Mouse (Mus musculus) small intestine, adult 2 months (tissue): Measurements from ENCODE around the gene Fam111a. TPM values are rescaled to one million over a fixed set of nuclear protein-coding genes. Genes with fewer than 3 reads are reported as not detected.

Experiments
- H3K27ac ChIP-seq: fragments of 200-500 bp; 2 replicates; pipeline ENCODE4 v1.5.1; 2012; ENCODE audit warnings: low read depth, low read length, control low read depth, inconsistent platforms; ENCODE audit not compliant: insufficient read depth
- H3K27me3 ChIP-seq: fragments of 200-500 bp; 2 replicates; pipeline ENCODE4 v1.6.1; 2012; ENCODE audit warnings: mild to moderate bottlenecking, moderate library complexity, low read length, inconsistent platforms; ENCODE audit not compliant: control insufficient read depth, insufficient read depth
- H3K36me3 ChIP-seq: fragments of 200-500 bp; 2 replicates; pipeline ENCODE4 v1.6.1; 2012; ENCODE audit warnings: mild to moderate bottlenecking, low read length, control low read depth, inconsistent platforms; ENCODE audit not compliant: control insufficient read depth, insufficient read depth
- H3K4me1 ChIP-seq: fragments of 200-500 bp; 2 replicates; pipeline ENCODE4 v1.6.1; 2012; ENCODE audit warnings: low read length, inconsistent platforms, mixed read lengths; ENCODE audit not compliant: control insufficient read depth, insufficient read depth, insufficient read length
- H3K4me3 ChIP-seq: fragments of 200-500 bp; 2 replicates; pipeline ENCODE4 v1.5.1; 2012; ENCODE audit warnings: low read depth, mild to moderate bottlenecking, control low read depth, inconsistent platforms, low read length, moderate library complexity
- CTCF ChIP-seq: fragments of 200-500 bp; IDR thresholded peaks from 2 replicates; pipeline ENCODE4 v1.5.1; 2012; ENCODE audit warnings: low read depth, mild to moderate bottlenecking, control low read depth, inconsistent platforms, low read length, moderate library complexity, mixed read lengths; ENCODE audit not compliant: insufficient replicate concordance, insufficient read length; ENCODE audit errors: extremely low read depth
- POLR2A ChIP-seq: fragments of 200-500 bp; IDR thresholded peaks from 2 replicates; pipeline ENCODE4 v1.6.1; 2012; ENCODE audit warnings: low read depth, mild to moderate bottlenecking, control low read depth, inconsistent platforms, low read length, moderate library complexity
- WGBS: fragments of 180-500 bp; shearing (Covaris S2); methylation state at CpG from one replicate; pipeline ENCODE4 v1.1.7; 2018; 5-methylcytosine and 5-hydroxymethylcytosine counted together
- polyA plus RNA-seq: library from polyadenylated mRNA; depleted of rRNA; stranded (reverse); fragments of >200 nt; gene quantifications from 2 replicates; pipeline ENCODE4 v1.2.3, GENCODE M21; 2012; rRNA removed

Gene Fam111a
- polyA plus RNA-seq, 1 experiment, result 0.33 TPM

DNA sequence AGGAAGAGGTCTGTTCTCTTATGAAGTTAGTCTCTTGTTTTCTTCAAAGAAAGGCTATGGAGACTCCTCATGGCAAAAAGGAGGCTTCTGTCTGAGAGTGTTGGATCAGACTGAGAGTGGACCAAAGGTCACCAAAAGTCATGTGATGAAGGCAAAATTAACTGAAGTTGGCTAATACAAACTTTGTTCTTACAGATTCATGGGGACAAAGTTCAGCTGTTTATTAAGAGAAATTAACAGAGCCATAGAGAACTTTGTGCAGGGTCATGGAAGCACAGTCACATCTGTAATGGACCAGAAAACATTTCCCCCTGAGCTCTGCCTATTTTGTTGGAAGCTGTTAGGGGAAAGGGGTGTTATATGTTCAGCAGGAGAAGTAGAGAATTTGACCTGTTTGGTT is 62.8 kb downstream of the Fam111a start:
- H3K27ac ChIP-seq, result no peak overlapping the region

DNA sequence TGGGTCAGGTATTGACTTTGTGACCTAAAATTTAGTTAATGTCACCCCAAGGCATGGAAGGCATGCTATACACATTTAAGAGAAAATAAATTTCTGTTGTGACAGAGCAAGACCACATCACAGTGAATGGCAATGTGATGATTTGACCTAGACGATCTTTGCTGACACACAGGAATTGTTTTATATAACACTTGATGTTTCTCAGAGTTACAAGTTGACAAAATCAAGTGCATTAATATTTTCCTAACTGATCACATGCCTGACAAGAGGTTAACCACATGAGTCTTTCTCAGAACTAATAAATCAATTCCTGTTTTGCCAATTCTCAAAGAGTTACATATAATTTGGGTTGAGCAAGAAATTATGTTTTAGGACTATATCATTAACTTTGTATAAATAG is 68.1 kb downstream of the Fam111a start:
- no peak overlapping the region for H3K4me3 ChIP-seq
- no peaks in the 10 kb centered on the region for H3K36me3 ChIP-seq
- no peaks in the 10 kb centered on the region for H3K4me1 ChIP-seq
- H3K27ac ChIP-seq, result no peak overlapping the region
- WGBS, result 53% methylated on average over 1 of the region's 1 CpGs
- TF ChIP-seq POLR2A, result no peak
- TF ChIP-seq CTCF, result no peak
- no peaks in the 10 kb centered on the region for H3K27me3 ChIP-seq

More for the DNA sequence above, 62.8 kb downstream of the Fam111a start:
- H3K4me3 ChIP-seq, result no peak overlapping the region
- no peaks in the 10 kb centered on the region for H3K27me3 ChIP-seq
- H3K4me1 ChIP-seq, result no peaks in the 10 kb centered on the region
- no peaks in the 10 kb centered on the region for H3K36me3 ChIP-seq
- TF ChIP-seq POLR2A (no peak), CTCF (no peak)

DNA sequence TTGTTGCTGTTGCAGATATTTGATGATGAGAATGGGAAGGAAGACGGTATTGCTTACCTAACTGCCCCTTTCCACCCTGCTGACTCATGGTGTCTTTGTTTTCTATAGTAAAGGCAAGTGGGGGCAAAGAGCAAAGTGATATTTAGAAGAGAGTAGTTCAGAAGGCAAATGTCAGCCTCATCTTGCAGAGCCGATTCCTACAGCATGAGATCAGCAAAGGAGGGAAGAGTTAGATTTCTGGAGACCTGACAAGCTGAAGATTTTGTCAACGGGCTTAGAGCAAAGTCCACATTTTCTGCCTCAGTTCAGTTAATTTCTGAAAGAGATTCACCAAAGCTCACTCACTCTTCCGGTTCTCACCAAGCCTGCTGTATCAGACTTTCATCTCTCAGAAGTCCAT is 87.6 kb downstream of the Fam111a start, which contains the start of gene Glyat:
Gene Glyat, plus strand, starts transcription at position 133 of the 400 bp plus-strand sequence.
- H3K4me1 ChIP-seq, result no peaks in the 10 kb centered on the region
- H3K4me3 ChIP-seq, result no peak within 1 kb of the TSS
- no peak within 1 kb of the TSS for H3K27ac ChIP-seq
- TF ChIP-seq POLR2A, result no peak
- TF ChIP-seq CTCF, result no peak
- WGBS, result 24% methylated on average over 4 of the region's 4 CpGs
- no peaks in the 10 kb centered on the region for H3K36me3 ChIP-seq
- no peaks in the 10 kb centered on the region for H3K27me3 ChIP-seq

DNA sequence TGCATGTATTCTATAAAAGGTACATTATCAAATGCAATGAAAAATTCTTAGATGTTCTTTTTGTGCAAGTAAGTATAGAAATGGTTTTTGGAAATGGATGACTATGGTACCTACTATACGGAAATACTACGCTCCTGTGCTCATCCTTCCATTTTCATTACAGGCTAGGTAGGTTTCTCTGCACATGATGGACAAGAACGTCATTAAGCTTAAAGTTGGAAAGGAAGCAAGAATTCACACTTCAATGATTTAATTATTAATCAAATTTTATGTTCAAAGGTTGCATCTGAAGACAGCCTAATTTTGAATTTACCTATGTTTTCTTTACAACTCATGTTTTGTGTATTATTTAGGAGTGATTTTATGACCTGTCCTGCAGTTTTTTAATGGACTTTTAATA is 88.7 kb downstream of the Fam111a start:
- no peak for TF ChIP-seq POLR2A
- no peaks in the 10 kb centered on the region for H3K4me1 ChIP-seq
- no peak overlapping the region for H3K4me3 ChIP-seq
- no peaks in the 10 kb centered on the region for H3K36me3 ChIP-seq
- 74% methylated on average over 3 of the region's 3 CpGs for WGBS
- H3K27me3 ChIP-seq, result no peaks in the 10 kb centered on the region
- H3K27ac ChIP-seq, result no peak overlapping the region

DNA sequence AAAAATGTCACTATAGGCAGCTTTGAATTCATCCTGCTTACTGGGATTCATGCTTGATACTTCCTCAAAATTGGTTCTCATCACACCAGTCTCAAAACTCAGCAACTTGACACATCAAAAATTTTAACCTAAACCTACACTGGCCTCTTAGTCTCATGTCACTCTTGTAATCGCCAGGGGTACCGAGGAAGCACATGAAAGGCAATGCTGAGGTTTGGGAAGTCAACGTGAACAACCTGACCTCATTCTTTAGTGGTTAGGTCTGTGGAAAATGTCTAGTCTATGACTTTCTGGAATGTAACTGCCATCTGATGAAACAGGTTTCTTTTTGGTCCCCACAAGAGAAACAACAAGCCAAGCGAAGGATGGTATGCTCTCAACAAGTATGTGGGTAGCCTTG is 89.4 kb downstream of the Fam111a start:
- H3K36me3 ChIP-seq, result no peaks in the 10 kb centered on the region
- H3K4me3 ChIP-seq, result no peak overlapping the region
- TF ChIP-seq POLR2A, result no peak
- TF ChIP-seq CTCF, result no peak
- H3K27me3 ChIP-seq, result no peaks in the 10 kb centered on the region
- no peak overlapping the region for H3K27ac ChIP-seq
- WGBS, result 85% methylated on average over 4 of the region's 4 CpGs
- H3K4me1 ChIP-seq, result no peaks in the 10 kb centered on the region

DNA sequence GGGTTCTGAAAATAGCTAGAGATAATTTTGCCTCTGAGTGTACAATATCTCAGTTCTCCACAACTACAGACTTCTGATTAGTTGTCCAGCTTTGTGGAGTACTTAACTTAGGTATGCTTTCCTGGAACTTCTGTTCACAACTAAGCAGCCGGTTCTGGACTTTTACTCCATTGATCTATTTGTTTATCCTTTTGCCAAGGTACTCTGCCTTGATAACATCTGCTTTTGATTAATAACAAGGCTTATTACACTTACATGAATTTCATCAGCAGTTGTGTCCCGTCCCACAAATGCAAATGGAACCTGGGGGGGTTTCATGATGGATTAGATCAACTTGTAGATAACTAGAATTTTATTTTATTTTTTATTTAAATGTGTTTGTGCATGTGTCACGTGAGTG is 91.3 kb downstream of the Fam111a start:
- no peak overlapping the region for H3K27ac ChIP-seq
- 47% methylated on average over 3 of the region's 3 CpGs for WGBS

DNA sequence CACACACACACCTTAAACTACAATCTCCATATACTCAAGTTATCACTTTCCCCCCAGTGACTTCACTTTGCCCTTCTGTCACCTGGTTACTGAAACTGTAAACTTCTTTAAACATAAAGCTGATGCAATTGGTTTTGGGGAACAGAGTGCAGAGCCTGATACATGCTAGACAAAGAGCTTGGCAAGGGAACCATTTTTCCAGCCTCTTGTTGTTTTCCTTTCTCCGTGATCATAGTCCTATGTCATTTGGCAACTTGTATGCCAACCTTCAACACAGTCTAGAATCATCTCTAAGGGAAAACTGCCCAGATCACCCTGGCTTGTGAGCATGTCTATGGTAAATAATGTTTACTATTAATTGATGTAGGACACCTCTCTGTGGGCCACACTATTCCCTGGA is 92.5 kb downstream of the Fam111a start:
- 54% methylated on average over 1 of the region's 1 CpGs for WGBS
- no peaks in the 10 kb centered on the region for H3K36me3 ChIP-seq

More for the DNA sequence above, 91.3 kb downstream of the Fam111a start:
- Histone ChIP-seq H3K36me3 (no peaks in the 10 kb centered on the region), H3K4me1 (no peaks in the 10 kb centered on the region), H3K4me3 (no peak overlapping the region), H3K27me3 (no peaks in the 10 kb centered on the region)
- TF ChIP-seq POLR2A, result no peak
- no peak for TF ChIP-seq CTCF

More for the DNA sequence above, 92.5 kb downstream of the Fam111a start:
- no peaks in the 10 kb centered on the region for H3K4me1 ChIP-seq
- H3K27ac ChIP-seq, result no peak overlapping the region
- no peaks in the 10 kb centered on the region for H3K27me3 ChIP-seq
- no peak for TF ChIP-seq POLR2A
- TF ChIP-seq CTCF, result no peak
- no peak overlapping the region for H3K4me3 ChIP-seq

Other genes with a start within 250 kb of the Fam111a start
- not detected in 2 replicates for gene Olfr1436, start 246.6 kb upstream of the Fam111a start, polyA plus RNA-seq
- not detected in 2 replicates for gene Olfr1437, start 220.6 kb upstream of the Fam111a start, polyA plus RNA-seq
- not detected in 2 replicates for gene Olfr1438-ps1, start 209.8 kb upstream of the Fam111a start, polyA plus RNA-seq
- gene Olfr1440, start 158.5 kb upstream of the Fam111a start, polyA plus RNA-seq, result not detected in 2 replicates
- gene Olfr1441, start 128.3 kb upstream of the Fam111a start, polyA plus RNA-seq, result not detected in 2 replicates
- gene Pfpl, start 117.8 kb upstream of the Fam111a start, polyA plus RNA-seq, result not detected in 2 replicates
- 2.7 and 3.5 TPM in 2 replicates for gene Mpeg1, start 85.0 kb upstream of the Fam111a start, polyA plus RNA-seq
- 7.1 and 11.1 TPM in 2 replicates for gene Dtx4, start 44.3 kb upstream of the Fam111a start, polyA plus RNA-seq
- 0.10 TPM in 1 of 2 replicates, not detected in the other for gene Gm4952, start 54.2 kb downstream of the Fam111a start, polyA plus RNA-seq
- gene Glyat, start 87.6 kb downstream of the Fam111a start, polyA plus RNA-seq, result not detected in 2 replicates
- not detected in 2 replicates for gene Olfr1442, start 124.7 kb downstream of the Fam111a start, polyA plus RNA-seq
- gene Olfr1443, start 132.4 kb downstream of the Fam111a start, polyA plus RNA-seq, result not detected in 2 replicates
- gene Keg1, start 150.0 kb downstream of the Fam111a start, polyA plus RNA-seq, result not detected in 2 replicates
- 0.23 TPM in 1 of 2 replicates, not detected in the other for gene Cntf, start 219.9 kb downstream of the Fam111a start, polyA plus RNA-seq